Mouse (Mus musculus) olfactory bulb, adult 2 months (tissue): Measurements from ENCODE around the gene Crispld2. TPM values are rescaled to one million over a fixed set of nuclear protein-coding genes. Genes with fewer than 3 reads are reported as not detected.
A peak's percentile ranks its signal among the peaks of the same experiment; 100 is the strongest.

Source experiments
- H3K27ac ChIP-seq: fragments of 200-500 bp; 2 replicates; pipeline ENCODE4 v1.5.1; 2012; ENCODE audit warnings: low read depth, low read length; ENCODE audit not compliant: insufficient read depth
- H3K4me1 ChIP-seq: fragments of 200-500 bp; 2 replicates; pipeline ENCODE4 v1.6.1; 2012; ENCODE audit warnings: low read length; ENCODE audit not compliant: control insufficient read depth, insufficient read depth
- H3K4me3 ChIP-seq: fragments of 200-500 bp; 2 replicates; pipeline ENCODE4 v1.5.1; 2012; ENCODE audit warnings: mild to moderate bottlenecking, low read depth, low read length, moderate library complexity; ENCODE audit not compliant: insufficient read depth
- CTCF ChIP-seq: fragments of 200-500 bp; IDR thresholded peaks from 2 replicates; pipeline ENCODE4 v1.5.1; 2012; ENCODE audit warnings: low read depth, mild to moderate bottlenecking, low read length, moderate library complexity; ENCODE audit not compliant: insufficient read depth
- POLR2A ChIP-seq: fragments of 200-500 bp; IDR thresholded peaks from 2 replicates; pipeline ENCODE4 v1.6.1; 2012; ENCODE audit warnings: mild to moderate bottlenecking, low read depth, low read length, moderate library complexity; ENCODE audit not compliant: insufficient read depth
- WGBS: fragments of 180-500 bp; shearing (Covaris S2); methylation state at CpG from one replicate; pipeline ENCODE4 v1.1.7; 2018; 5-methylcytosine and 5-hydroxymethylcytosine counted together
- polyA plus RNA-seq: library from polyadenylated mRNA; stranded (reverse); fragments of >200 nt; gene quantifications from 2 replicates; pipeline ENCODE4 v1.2.4, GENCODE M21; 2012; ENCODE audit warnings: low replicate concordance; ENCODE audit not compliant: missing spikeins, insufficient read depth, insufficient read length

Gene Crispld2
- polyA plus RNA-seq, result not detected in 2 replicates

- no peak within 1 kb of the TSS for H3K27ac ChIP-seq
- H3K4me3 ChIP-seq, result peak within 1 kb of the TSS; percentile 36
- 0 out of 2 replicates have a peak, but pooled peaks have one; percentile 29 for TF ChIP-seq POLR2A
- peak; percentile 4; the same call in 1 of the 2 replicates for TF ChIP-seq CTCF
- H3K4me1 ChIP-seq, result peaks cover 19% of the 10 kb centered on the region
- WGBS, result 2% methylated on average over 25 of the region's 25 CpGs
Measured at GRCm38 (mm10) chr8:119992249-119992648, at the start of gene Crispld2. Gene Crispld2 (plus strand): TSS chr8:119992438.

GRCm38 (mm10) chr8:119943616-119944015, 48.6 kb upstream of the Crispld2 start:
- WGBS, result 78% methylated on average over 10 of the region's 10 CpGs
- Histone ChIP-seq H3K4me3 (no peak overlapping the region), H3K27ac (no peak overlapping the region), H3K4me1 (peaks cover 28% of the 10 kb centered on the region)
- TF ChIP-seq POLR2A, result no peak
- no peak for TF ChIP-seq CTCF

- 67% methylated on average over 9 of the region's 9 CpGs for WGBS
- H3K4me1 ChIP-seq, result peaks cover 33% of the 10 kb centered on the region
- peak; percentile 57; the same call in 1 of the 2 replicates for TF ChIP-seq CTCF
- no peak for TF ChIP-seq POLR2A
- H3K4me3 ChIP-seq, result no peak overlapping the region
- no peak overlapping the region for H3K27ac ChIP-seq
Measured at GRCm38 (mm10) chr8:119944096-119944811, 48.0 kb upstream of the Crispld2 start.

GRCm38 (mm10) chr8:119946326-119946865, 45.8 kb upstream of the Crispld2 start:
- no peak overlapping the region for H3K4me3 ChIP-seq
- TF ChIP-seq POLR2A (no peak), CTCF (no peak)
- WGBS, result 59% methylated on average over 8 of the region's 8 CpGs

GRCm38 (mm10) chr8:119947653-119948052, 44.6 kb upstream of the Crispld2 start:
- Histone ChIP-seq H3K27ac (no peak overlapping the region), H3K4me3 (no peak overlapping the region), H3K4me1 (peaks cover 45% of the 10 kb centered on the region)
- 82% methylated on average over 19 of the region's 19 CpGs for WGBS
- TF ChIP-seq POLR2A (no peak), CTCF (no peak)

More at GRCm38 (mm10) chr8:119946326-119946865, 45.8 kb upstream of the Crispld2 start:
- H3K4me1 ChIP-seq, result peaks cover 39% of the 10 kb centered on the region
- no peak overlapping the region for H3K27ac ChIP-seq

GRCm38 (mm10) chr8:119948340-119948739, 43.9 kb upstream of the Crispld2 start:
- TF ChIP-seq POLR2A (no peak), CTCF (no peak)
- Histone ChIP-seq H3K4me3 (no peak overlapping the region), H3K27ac (no peak overlapping the region), H3K4me1 (peaks cover 48% of the 10 kb centered on the region)
- 41% methylated on average over 15 of the region's 15 CpGs for WGBS

GRCm38 (mm10) chr8:119952282-119952681, 40.0 kb upstream of the Crispld2 start:
- WGBS, result 47% methylated on average over 7 of the region's 7 CpGs
- TF ChIP-seq POLR2A (no peak), CTCF (no peak)
- no peak overlapping the region for H3K4me3 ChIP-seq

GRCm38 (mm10) chr8:119952747-119953146, 39.5 kb upstream of the Crispld2 start:
- peak overlapping the region; percentile 5 for H3K27ac ChIP-seq

More at GRCm38 (mm10) chr8:119952282-119952681, 40.0 kb upstream of the Crispld2 start:
- Histone ChIP-seq H3K27ac (peak overlapping the region; percentile 5), H3K4me1 (peaks cover 58% of the 10 kb centered on the region)

GRCm38 (mm10) chr8:119955333-119955732, 36.9 kb upstream of the Crispld2 start:
- Histone ChIP-seq H3K27ac (no peak overlapping the region), H3K4me1 (peaks cover 48% of the 10 kb centered on the region), H3K4me3 (no peak overlapping the region)
- no peak for TF ChIP-seq CTCF
- TF ChIP-seq POLR2A, result no peak
- 56% methylated on average over 8 of the region's 8 CpGs for WGBS

More at GRCm38 (mm10) chr8:119952747-119953146, 39.5 kb upstream of the Crispld2 start:
- TF ChIP-seq CTCF (no peak), POLR2A (no peak)
- 17% methylated on average over 5 of the region's 5 CpGs for WGBS
- Histone ChIP-seq H3K4me3 (no peak overlapping the region), H3K4me1 (peaks cover 55% of the 10 kb centered on the region)

- Histone ChIP-seq H3K4me1 (peaks cover 35% of the 10 kb centered on the region), H3K27ac (no peak overlapping the region), H3K4me3 (no peak overlapping the region)
- TF ChIP-seq CTCF (no peak), POLR2A (no peak)
- 96% methylated on average over 10 of the region's 10 CpGs for WGBS
Measured at GRCm38 (mm10) chr8:119958076-119958475, 34.2 kb upstream of the Crispld2 start.
